Mouse (Mus musculus): Measurements from ENCODE around the gene Wrap73.

The Wrap73 gene

GRCm38 (mm10) chr4:154140213-154141008 lies 1.8 kb upstream of the Wrap73 start:
- DNase-seq, result no peak

DNA sequence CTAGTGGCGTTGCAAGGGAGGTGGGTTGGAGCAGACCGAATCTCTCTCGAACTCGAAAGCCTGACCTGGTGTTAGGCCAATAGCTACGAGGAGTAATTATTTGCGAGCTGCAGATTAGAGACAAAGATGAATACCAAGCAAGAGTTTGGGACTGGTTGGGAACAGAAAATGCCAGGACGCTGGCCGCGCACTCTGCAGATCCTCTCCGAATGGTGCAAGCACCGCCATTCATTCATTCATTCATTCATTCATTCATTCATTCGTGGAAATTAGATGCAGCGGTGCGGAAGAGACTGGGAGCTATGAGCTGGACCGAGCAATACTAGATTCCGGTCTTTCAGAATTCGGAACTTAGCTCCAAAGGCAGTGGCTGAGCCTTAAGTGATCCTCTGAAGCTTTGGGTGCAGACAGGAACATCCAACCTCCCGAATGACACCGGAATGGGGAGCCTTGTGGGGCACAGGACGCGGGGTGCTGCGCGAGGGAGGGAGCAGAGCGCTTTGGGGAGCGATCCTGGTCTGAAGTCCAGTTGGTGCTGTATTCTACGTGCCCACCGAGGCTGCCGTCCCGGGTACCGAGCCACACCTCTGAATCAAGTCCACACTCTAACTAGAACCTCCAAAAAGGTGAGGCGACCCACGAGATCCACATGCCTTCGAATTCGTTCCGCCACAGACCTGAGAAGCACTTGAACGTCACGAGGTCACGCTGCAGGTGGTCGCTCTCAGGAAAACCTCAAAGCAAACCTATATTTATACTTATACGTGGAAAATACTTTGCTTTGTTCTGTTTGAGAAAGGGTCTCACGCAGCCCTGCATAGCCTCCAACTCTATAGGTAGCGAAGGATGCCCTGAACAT lies 934 bp upstream of the Wrap73 start:
- no peak for DNase-seq

DNA sequence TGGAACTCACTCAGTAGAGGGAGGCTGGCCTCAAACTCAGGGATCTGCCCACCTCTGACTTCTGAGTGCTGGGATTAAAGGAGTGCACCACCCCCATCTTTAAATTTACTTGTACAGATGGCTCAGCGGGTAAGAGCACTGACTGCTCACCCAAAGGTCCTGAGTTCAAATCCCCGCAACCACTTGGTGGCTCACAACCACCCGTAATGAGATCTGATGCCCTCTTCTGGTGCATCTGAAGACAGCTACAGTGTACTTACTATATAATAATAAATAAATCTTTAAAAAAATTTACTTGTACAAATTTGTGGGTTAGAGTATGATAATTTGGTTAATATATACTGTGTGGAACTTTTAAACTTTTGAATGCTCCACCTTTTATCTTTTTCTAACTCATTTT lies 2.5 kb downstream of the Wrap73 start:
- no peak for DNase-seq

GRCm38 (mm10) chr4:154146342-154146741 lies 4.2 kb downstream of the Wrap73 start:
- no peak for DNase-seq

DNA sequence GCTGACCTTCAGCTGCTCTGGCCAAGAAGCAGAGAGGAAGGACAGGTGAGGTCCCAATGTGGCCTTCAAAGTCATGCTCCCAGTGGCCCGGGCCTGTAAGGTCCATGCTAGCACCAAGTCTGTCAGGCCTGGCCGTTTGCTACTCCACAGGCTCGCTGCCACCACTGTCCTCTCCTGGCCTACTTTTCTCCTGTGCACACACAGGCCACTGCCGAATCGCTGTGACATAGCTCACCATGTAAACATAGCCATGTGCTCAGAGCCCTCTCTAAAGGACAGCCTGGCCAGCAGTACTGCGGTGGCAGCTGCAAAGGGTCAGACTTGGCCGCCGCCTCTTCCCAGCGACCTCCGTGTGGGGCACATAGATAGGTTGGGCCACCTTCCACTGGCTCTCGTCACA lies 11.9 kb downstream of the Wrap73 start:
- no peak for DNase-seq

- DNase-seq, result no peak
Observed at GRCm38 (mm10) chr4:154156050-154156449, 13.9 kb downstream of the Wrap73 start.

- DNase-seq, result no peak
Observed at GRCm38 (mm10) chr4:154157970-154158662, 15.9 kb downstream of the Wrap73 start.

DNA sequence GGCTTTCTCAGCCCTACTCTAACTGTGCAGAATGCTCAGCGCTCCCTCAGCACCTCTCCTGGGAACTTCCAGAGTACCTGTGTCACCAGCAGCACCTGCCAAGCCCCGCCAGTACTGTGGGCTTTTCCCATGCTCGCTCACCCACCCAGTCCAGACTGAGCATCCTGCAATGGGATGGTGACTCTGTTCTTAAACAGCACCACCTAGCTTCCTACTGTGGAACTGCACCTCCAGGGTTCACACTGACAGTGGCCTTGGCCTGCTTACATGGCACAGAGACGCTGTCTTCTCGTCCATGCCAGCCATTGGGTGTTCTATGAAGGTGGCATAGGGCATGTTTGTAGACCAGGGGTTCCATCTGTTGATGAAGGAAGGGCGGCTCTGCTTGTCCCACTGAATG lies 16.8 kb downstream of the Wrap73 start:
- DNase-seq, result peak; percentile 72

DNA sequence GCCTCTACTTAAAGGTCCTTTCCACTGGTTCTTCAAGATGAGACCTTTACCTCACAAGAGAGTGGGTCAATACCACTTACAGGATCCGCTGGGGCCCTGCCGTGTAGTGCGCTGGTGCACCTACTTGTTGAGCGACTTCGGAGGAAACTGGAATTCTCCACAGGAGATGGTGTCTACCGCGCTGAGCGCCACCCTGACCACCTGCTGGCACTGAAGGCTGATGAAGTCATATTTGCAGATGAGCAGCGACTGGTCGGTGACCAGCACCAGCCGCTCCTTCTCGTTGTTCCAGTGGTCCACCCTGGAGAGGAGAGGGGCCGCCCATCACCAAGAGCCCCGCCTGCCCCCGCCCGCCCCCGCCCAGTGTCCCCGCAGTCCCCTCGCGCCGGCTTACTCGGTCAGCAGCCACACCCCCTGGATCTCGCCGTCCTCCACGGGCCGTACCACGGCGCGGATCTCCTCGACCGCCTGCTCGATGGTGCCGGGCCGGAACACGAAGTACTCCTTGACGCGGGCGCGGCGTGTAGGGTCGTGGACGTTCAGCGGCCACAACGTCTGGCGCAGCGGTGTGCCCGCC lies 17.9 kb downstream of the Wrap73 start:
- no peak for DNase-seq

GRCm38 (mm10) chr4:154160538-154161390 lies 18.6 kb downstream of the Wrap73 start, which contains the start of gene Tprgl:
Gene Tprgl, minus strand, starts transcription at chr4:154160666.
- DNase-seq, result peak; percentile 97

DNA sequence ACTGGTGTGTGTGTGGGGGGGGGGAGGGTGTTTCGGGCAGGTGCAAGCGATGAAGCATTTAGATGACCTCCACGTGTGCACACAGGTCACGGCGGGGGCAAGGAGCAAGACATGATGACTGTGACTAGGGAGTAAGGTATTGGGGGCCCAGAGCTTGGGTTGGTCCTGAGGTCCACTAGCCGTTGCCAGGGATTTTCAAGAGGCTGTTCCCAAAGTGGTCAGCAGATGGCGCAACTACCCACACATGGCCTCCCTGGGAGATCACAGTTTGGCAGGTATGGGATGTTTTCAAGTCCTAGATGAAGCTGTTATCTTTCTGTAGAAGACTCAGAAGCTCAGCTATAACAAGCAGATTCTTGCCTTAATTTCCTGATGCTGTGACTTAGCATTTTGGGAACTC lies 21.1 kb downstream of the Wrap73 start:
- DNase-seq, result peak; percentile 54

- DNase-seq, result no peak
Observed at GRCm38 (mm10) chr4:154167053-154167452, 24.9 kb downstream of the Wrap73 start.

DNA sequence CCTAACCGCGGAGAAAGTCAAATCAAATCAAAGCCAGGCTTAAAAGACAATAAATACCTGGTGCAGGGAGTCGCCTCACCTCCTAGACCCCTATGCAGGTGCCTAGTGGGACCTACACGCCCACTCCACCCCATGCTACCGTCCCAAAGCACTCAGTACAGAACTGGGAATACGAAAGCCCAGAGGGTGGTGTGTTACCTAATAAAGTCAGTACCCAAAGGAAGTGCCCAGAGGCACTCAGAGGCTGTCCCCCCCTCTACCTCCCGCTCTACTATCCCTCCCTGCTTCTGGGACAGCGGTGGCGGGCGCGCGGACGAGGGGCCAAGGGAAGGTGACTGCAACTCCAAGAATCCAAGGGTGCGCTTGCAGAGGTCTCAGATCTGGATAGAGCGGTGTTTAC lies 27.8 kb downstream of the Wrap73 start:
- no peak for DNase-seq

DNA sequence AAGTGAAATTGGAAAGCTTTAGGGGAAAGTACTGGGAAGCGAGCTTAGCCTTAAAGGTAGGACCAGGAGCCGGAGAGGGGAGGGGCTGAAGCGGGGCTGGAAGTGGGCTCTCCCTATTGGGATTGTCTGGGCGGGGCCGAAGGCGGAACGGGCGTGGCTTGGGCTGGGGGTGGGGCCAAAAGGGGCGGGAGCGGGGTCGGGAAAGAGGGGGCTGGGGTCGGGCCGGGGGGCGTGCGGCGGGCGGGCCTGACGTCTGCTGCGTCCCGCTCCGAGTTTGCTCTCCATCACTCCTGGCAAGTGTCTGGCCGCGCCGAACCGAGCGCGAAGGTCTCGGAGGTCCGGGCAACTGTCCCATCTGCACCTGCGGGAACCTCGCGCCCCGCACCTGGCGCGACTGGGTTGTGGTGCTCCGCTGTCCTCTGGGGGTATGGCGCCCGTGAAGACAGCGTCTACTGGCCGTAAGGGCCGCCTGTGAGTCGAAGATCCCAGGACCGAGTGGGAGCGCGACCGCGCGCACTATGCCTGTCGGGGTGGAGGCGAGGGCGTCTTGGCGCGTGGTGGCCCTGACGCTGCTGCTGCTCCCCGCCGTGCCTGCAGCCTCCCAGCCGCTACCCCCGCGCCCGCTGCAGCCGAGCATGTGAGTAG lies 28.5 kb downstream of the Wrap73 start, which contains the start of gene Megf6:
Gene Megf6 (plus strand): TSS at position 225 of the 645 bp plus-strand sequence.
- no peak for DNase-seq

GRCm38 (mm10) chr4:154171151-154171930 lies 29.2 kb downstream of the Wrap73 start:
- no peak for DNase-seq

GRCm38 (mm10) chr4:154171931-154172604 lies 29.9 kb downstream of the Wrap73 start:
- no peak for DNase-seq

DNA sequence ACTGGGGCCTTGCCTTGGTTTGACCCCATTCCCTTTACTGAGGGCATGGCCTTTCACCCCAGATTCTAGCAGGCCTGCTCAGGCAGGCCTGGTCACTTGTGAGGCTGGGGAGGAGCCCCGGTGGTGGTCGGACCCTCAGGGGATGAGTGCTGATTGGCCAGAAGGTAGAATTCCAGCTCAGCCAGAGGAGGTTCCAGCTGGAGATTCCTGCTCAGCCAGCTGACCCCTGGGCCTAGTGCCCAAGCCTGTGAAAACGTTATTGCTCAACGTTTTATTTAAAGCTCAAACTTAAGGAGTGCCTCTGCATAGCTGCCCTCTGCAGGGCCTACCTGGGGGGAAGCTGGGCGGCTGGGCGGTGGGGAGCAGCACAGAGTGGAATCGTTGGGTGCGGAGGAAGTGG lies 35.1 kb downstream of the Wrap73 start:
- DNase-seq, result no peak

- DNase-seq, result no peak
Observed at GRCm38 (mm10) chr4:154181001-154181400, 38.8 kb downstream of the Wrap73 start.

- DNase-seq, result no peak
Observed at GRCm38 (mm10) chr4:154183566-154183965, 41.4 kb downstream of the Wrap73 start.

DNA sequence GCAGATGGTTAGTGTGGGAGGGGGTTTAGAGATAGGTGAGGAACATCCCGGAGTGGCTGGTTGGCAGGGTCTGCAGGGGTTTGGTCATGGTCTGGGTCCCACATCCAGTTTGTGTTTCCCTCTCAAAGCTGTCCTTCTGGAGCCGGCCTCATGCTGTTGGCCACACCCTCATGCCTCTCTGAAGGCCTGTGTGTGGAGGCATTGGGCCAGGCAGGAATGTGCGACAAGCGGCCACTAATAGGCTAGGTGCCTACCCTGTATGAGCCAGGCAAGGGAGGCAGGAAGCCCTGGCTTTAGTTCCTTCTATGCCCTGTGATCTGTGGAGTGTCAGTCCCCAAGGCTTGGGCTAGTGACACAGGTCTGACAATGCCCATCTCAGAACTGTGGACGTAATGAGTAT lies 42.8 kb downstream of the Wrap73 start:
- DNase-seq, result no peak

Data from right cerebral cortex, postnatal 25 days (tissue).